Mouse (Mus musculus) brain, adult 2 months (tissue): ENCODE measurements at regions not wholly inside any gene's neighbourhood (a gene's known extent, or its start where the extent isn't known, plus 50 kb on each side); places are given as distances from the start of the nearest gene placed in this dataset.

Experiments
- DNase-seq: peaks from one replicate; pipeline ENCODE4 v3.0.0; 2011; ENCODE audit warnings: low read depth, low spot score

- peak; percentile 83 for DNase-seq
Measured at GRCm38 (mm10) chr13:54893651-54894050, 55.6 kb upstream of the Unc5a start.

- peak; percentile 90 for DNase-seq
Measured at GRCm38 (mm10) chr13:54895981-54896380, 53.2 kb upstream of the Unc5a start.
